Mouse (Mus musculus) gastrocnemius, adult 18-20 months (tissue): Measurements from ENCODE around the gene Spdye4c. TPM values are rescaled to one million over a fixed set of nuclear protein-coding genes. Genes with fewer than 3 reads are reported as not detected.

Experiments used
- DNase-seq: peaks from one replicate; pipeline ENCODE4 v3.0.0; 2021; ENCODE audit warnings: low spot score
- long read RNA-seq, 2 experiments: library from polyadenylated mRNA; stranded (forward); transcript quantifications; one replicate each; pipeline ENCODE4 v2.0.0; 2021
- total RNA-seq, 2 experiments: library from RNA; stranded (reverse); gene quantifications; 2 replicates each; pipeline ENCODE4 v1.2.3; 2021

The Spdye4c gene
- not detected for total RNA-seq
- long read RNA-seq, experiment 1: 0 reads
- long read RNA-seq, experiment 2: 0 reads

GRCm38 (mm10) chr2:128590909-128591308 is at the start of gene Spdye4c:
TSS of gene Spdye4c (plus strand) at chr2:128591209.
- DNase-seq: no peak

GRCm38 (mm10) chr2:128543495-128543894 is 47.5 kb upstream of the Spdye4c start:
- DNase-seq: no peak

- DNase-seq: peak; percentile 35
Observed at GRCm38 (mm10) chr2:128544421-128545137, 46.4 kb upstream of the Spdye4c start.

GRCm38 (mm10) chr2:128545447-128545846 is 45.6 kb upstream of the Spdye4c start:
- DNase-seq: no peak

GRCm38 (mm10) chr2:128547079-128547478 is 43.9 kb upstream of the Spdye4c start:
- no peak for DNase-seq

- no peak for DNase-seq
Observed at GRCm38 (mm10) chr2:128548262-128548661, 42.7 kb upstream of the Spdye4c start.

- no peak for DNase-seq
Observed at GRCm38 (mm10) chr2:128549561-128549960, 41.4 kb upstream of the Spdye4c start.

GRCm38 (mm10) chr2:128549963-128550362 is 41.0 kb upstream of the Spdye4c start:
- no peak for DNase-seq

- DNase-seq: no peak
Observed at GRCm38 (mm10) chr2:128552080-128552791, 38.8 kb upstream of the Spdye4c start.

GRCm38 (mm10) chr2:128552798-128553720 is 38.0 kb upstream of the Spdye4c start:
- DNase-seq: no peak

GRCm38 (mm10) chr2:128555082-128555481 is 35.9 kb upstream of the Spdye4c start:
- no peak for DNase-seq

GRCm38 (mm10) chr2:128564195-128564594 is 26.8 kb upstream of the Spdye4c start:
- no peak for DNase-seq

GRCm38 (mm10) chr2:128565904-128566303 is 25.1 kb upstream of the Spdye4c start:
- no peak for DNase-seq

- DNase-seq: no peak
Observed at GRCm38 (mm10) chr2:128566304-128567147, 24.5 kb upstream of the Spdye4c start.

- DNase-seq: no peak
Observed at GRCm38 (mm10) chr2:128568018-128568417, 23.0 kb upstream of the Spdye4c start.

- no peak for DNase-seq
Observed at GRCm38 (mm10) chr2:128568490-128568889, 22.5 kb upstream of the Spdye4c start.

- no peak for DNase-seq
Observed at GRCm38 (mm10) chr2:128571001-128571400, 20.0 kb upstream of the Spdye4c start.

GRCm38 (mm10) chr2:128572726-128573624 is 18.0 kb upstream of the Spdye4c start:
- DNase-seq: peak; percentile 85

- no peak for DNase-seq
Observed at GRCm38 (mm10) chr2:128582881-128583280, 8.1 kb upstream of the Spdye4c start.

- no peak for DNase-seq
Observed at GRCm38 (mm10) chr2:128592301-128592700, 1.3 kb downstream of the Spdye4c start.
